Comparison of ENCODE assay signal across 13 mouse cellular contexts in the genomic region with DNA sequence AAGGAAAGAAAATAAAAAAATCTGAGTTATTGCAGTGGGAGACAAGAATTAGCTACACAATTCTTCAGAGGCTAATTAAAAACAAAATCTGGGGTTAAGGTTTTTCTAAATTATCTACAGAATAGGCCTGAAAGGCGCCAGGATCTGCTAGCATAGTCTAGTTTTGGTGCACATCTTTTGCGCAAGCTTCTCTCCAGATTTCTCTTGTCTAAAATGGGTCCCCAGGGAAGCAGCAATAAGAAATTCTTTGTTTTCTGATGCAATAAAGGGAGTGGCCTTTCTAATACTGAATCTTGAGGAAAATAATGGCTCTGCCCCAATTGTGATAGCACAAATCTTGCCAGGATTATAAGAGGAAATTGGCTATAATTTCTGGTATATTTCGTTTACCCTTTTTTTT.
"Had no signal": no experiment of that assay in that cellular context is flagged by ENCODE, and none has a peak within 500 bp of the region (broad histone marks: within the 10 kb centered on the region; RNA-seq: fewer than 3 reads in every experiment).

No protein-coding gene starts in this region.

- ATAC-seq: midbrain, embryonic 13.5 days had no signal

- H3K4me1 ChIP-seq: kidney, embryonic 15.5 days; midbrain, embryonic 13.5 days; neural tube, embryonic 15.5 days had no signal

- H3K4me2 ChIP-seq: kidney, embryonic 15.5 days; limb, embryonic 13.5 days; midbrain, embryonic 13.5 days; neural tube, embryonic 15.5 days had no signal

- H3K36me3 ChIP-seq: kidney, embryonic 15.5 days; limb, embryonic 13.5 days; midbrain, embryonic 13.5 days; neural tube, embryonic 15.5 days had no signal

- H3K9ac ChIP-seq: kidney, embryonic 15.5 days; limb, embryonic 13.5 days; liver, embryonic 14.5 days; midbrain, embryonic 13.5 days; neural tube, embryonic 15.5 days had no signal

- H3K4me3 ChIP-seq: kidney, embryonic 15.5 days; limb, embryonic 13.5 days; midbrain, embryonic 13.5 days; neural tube, embryonic 15.5 days had no signal

- H3K27ac ChIP-seq: kidney, embryonic 15.5 days; limb, embryonic 13.5 days; liver, embryonic 14.5 days; midbrain, embryonic 13.5 days; neural tube, embryonic 15.5 days had no signal

- H3K9me3 ChIP-seq: kidney, embryonic 15.5 days; limb, embryonic 13.5 days; midbrain, embryonic 13.5 days; neural tube, embryonic 15.5 days had no signal

- DNase-seq: kidney, adult 2 months; kidney, postnatal 25 days; layer of hippocampus, adult 9-11 months; layer of hippocampus, postnatal 36 days; lung, adult 18-20 months; spleen, adult 18-20 months; thymus, adult 18-20 months; thymus, postnatal 14 days had no signal

- H3K27me3 ChIP-seq: kidney, embryonic 15.5 days; limb, embryonic 13.5 days; midbrain, embryonic 13.5 days; neural tube, embryonic 15.5 days had no signal
